Mouse (Mus musculus) cerebellum, adult 2 months (tissue): ENCODE measurements at regions not wholly inside any gene's neighbourhood (a gene's known extent, or its start where the extent isn't known, plus 50 kb on each side); places are given as distances from the start of the nearest gene placed in this dataset.

Experiments
- CTCF ChIP-seq: fragments of 200-500 bp; IDR thresholded peaks from 2 replicates; pipeline ENCODE4 v1.5.1; 2011; ENCODE audit warnings: low read depth, mild to moderate bottlenecking, control low read depth, low read length, moderate library complexity, borderline replicate concordance; ENCODE audit not compliant: insufficient read depth
- POLR2A ChIP-seq: fragments of 200-500 bp; IDR thresholded peaks from 2 replicates; pipeline ENCODE4 v1.6.1; 2011; ENCODE audit warnings: low read length, control low read depth, borderline replicate concordance; ENCODE audit not compliant: insufficient read depth

GRCm38 (mm10) chr14:45943581-45943980, 285.6 kb upstream of the Ddhd1 start:
- no peak for TF ChIP-seq POLR2A
- TF ChIP-seq CTCF = no peak
